Mouse (Mus musculus) MEL (cell line): ENCODE data around the gene Ntn1. TPM values are rescaled to one million over a fixed set of nuclear protein-coding genes. Genes with fewer than 3 reads are reported as not detected.

Experiments used
- DNase-seq: peaks from one replicate; pipeline ENCODE4 v3.0.0; 2011; ENCODE audit warnings: low read depth, low spot score
- H3K27ac ChIP-seq: 2 replicates; pipeline ENCODE4 v1.5.1; 2012; ENCODE audit warnings: low read depth, mild to moderate bottlenecking, control low read depth, low read length, moderate library complexity; ENCODE audit not compliant: control insufficient read depth
- H3K27me3 ChIP-seq, 2 experiments: fragments of 150-350 bp in 1 of 2; sonication (generic) in 1 of 2; 2 replicates each; pipeline ENCODE4 v1.6.1; 2012; ENCODE audit warnings: low read length in 2 of 2, mild to moderate bottlenecking in 2 of 2, improper control_type of control experiment in 1 of 2, moderate library complexity in 1 of 2; ENCODE audit not compliant: insufficient read depth in 2 of 2, control insufficient read depth in 1 of 2
- H3K36me3 ChIP-seq, 2 experiments: 2 replicates each; pipeline ENCODE4 v1.6.1; 2012 to 2014; ENCODE audit warnings: low read length in 2 of 2, improper control_type of control experiment in 1 of 2, inconsistent platforms in 1 of 2, mild to moderate bottlenecking in 1 of 2; ENCODE audit not compliant: insufficient read depth in 2 of 2, control insufficient read depth in 1 of 2
- H3K4me1 ChIP-seq, 2 experiments: fragments of 150-350 bp in 1 of 2; sonication (generic) in 1 of 2; 2 replicates each; pipeline ENCODE4 v1.6.1; 2012; ENCODE audit warnings: low read length in 2 of 2, improper control_type of control experiment in 1 of 2, mild to moderate bottlenecking in 1 of 2; ENCODE audit not compliant: insufficient read depth in 2 of 2, control insufficient read depth in 1 of 2
- H3K4me3 ChIP-seq, 2 experiments: fragments of 150-350 bp in 1 of 2; sonication (generic) in 1 of 2; 2 replicates each; pipeline ENCODE4 v1.5.1; 2012; ENCODE audit warnings: low read depth in 2 of 2, low read length in 2 of 2, mild to moderate bottlenecking in 2 of 2, moderate library complexity in 2 of 2, control low read depth in 1 of 2, improper control_type of control experiment in 1 of 2; ENCODE audit not compliant: control insufficient read depth in 1 of 2, insufficient read depth in 1 of 2
- H3K79me2 ChIP-seq: 2 replicates; pipeline ENCODE4 v1.6.1; 2012; ENCODE audit warnings: mild to moderate bottlenecking, low read length, moderate library complexity; ENCODE audit not compliant: control insufficient read depth, poor library complexity, insufficient read depth
- H3K9ac ChIP-seq: 2 replicates; pipeline ENCODE4 v1.6.1; 2012; ENCODE audit warnings: low read depth, mild to moderate bottlenecking, control low read depth, low read length, moderate library complexity; ENCODE audit not compliant: control insufficient read depth, poor library complexity, severe bottlenecking
- H3K9me3 ChIP-seq: fragments of 150-350 bp; sonication (generic); replicated peaks from 2 replicates; pipeline ENCODE4 v1.6.1; 2012; ENCODE audit warnings: mild to moderate bottlenecking, low read length, improper control_type of control experiment, moderate library complexity; ENCODE audit not compliant: insufficient read depth
- CHD1 ChIP-seq: IDR thresholded peaks from 2 replicates; pipeline ENCODE4 v1.6.1; 2012; ENCODE audit warnings: low read depth, mild to moderate bottlenecking, inconsistent platforms, low read length, improper control_type of control experiment
- CHD2 ChIP-seq: IDR thresholded peaks from 2 replicates; pipeline ENCODE4 v1.6.1; 2011; ENCODE audit warnings: low read length, improper control_type of control experiment
- CTCF ChIP-seq, 3 experiments: IDR thresholded peaks in 2 of 3; conservative IDR thresholded peaks in 1 of 3; 2 replicates each; pipeline ENCODE4 v1.5.1; 2011 to 2012; ENCODE audit warnings: low read length in 3 of 3, low read depth in 2 of 3, mild to moderate bottlenecking in 2 of 3, improper control_type of control experiment in 1 of 3, inconsistent platforms in 1 of 3, mixed read lengths in 1 of 3, moderate library complexity in 1 of 3; ENCODE audit not compliant: control insufficient read depth in 1 of 3, insufficient read depth in 1 of 3, poor library complexity in 1 of 3, severe bottlenecking in 1 of 3
- E2F4 ChIP-seq: IDR thresholded peaks from 2 replicates; pipeline ENCODE4 v1.6.1; 2011; ENCODE audit warnings: low read depth, low read length, improper control_type of control experiment, borderline replicate concordance
- ELF1 ChIP-seq: IDR thresholded peaks from 2 replicates; pipeline ENCODE4 v1.6.1; 2014; ENCODE audit warnings: low read depth, mild to moderate bottlenecking, inconsistent platforms, low read length, improper control_type of control experiment, moderate library complexity
- ETS1 ChIP-seq: IDR thresholded peaks from 2 replicates; pipeline ENCODE4 v1.6.1; 2012; ENCODE audit warnings: low read depth, mild to moderate bottlenecking, inconsistent platforms, low read length, improper control_type of control experiment, moderate library complexity
- GABPA ChIP-seq: IDR thresholded peaks from 2 replicates; pipeline ENCODE4 v1.6.1; 2012; ENCODE audit warnings: low read depth, mild to moderate bottlenecking, inconsistent platforms, low read length, improper control_type of control experiment, moderate library complexity
- GATA1 ChIP-seq: IDR thresholded peaks from 2 replicates; pipeline ENCODE4 v1.6.1; 2011; ENCODE audit warnings: low read depth, low read length, improper control_type of control experiment
- HCFC1 ChIP-seq: IDR thresholded peaks from 2 replicates; pipeline ENCODE4 v1.6.1; 2012; ENCODE audit warnings: low read depth, mild to moderate bottlenecking, inconsistent platforms, low read length, improper control_type of control experiment, moderate library complexity
- MAZ ChIP-seq: IDR thresholded peaks from 2 replicates; pipeline ENCODE4 v1.6.1; 2012; ENCODE audit warnings: low read depth, mild to moderate bottlenecking, inconsistent platforms, low read length, improper control_type of control experiment
- MEF2A ChIP-seq: IDR thresholded peaks from 2 replicates; pipeline ENCODE4 v1.6.1; 2014; ENCODE audit warnings: low read depth, mild to moderate bottlenecking, inconsistent platforms, low read length, improper control_type of control experiment; ENCODE audit not compliant: poor library complexity, insufficient replicate concordance, severe bottlenecking; ENCODE audit errors: extremely low read depth
- MXI1 ChIP-seq: IDR thresholded peaks from 2 replicates; pipeline ENCODE4 v1.6.1; 2011; ENCODE audit warnings: mild to moderate bottlenecking, low read depth, low read length, improper control_type of control experiment
- MYC ChIP-seq: IDR thresholded peaks from 2 replicates; pipeline ENCODE4 v1.6.1; 2011; ENCODE audit warnings: low read depth, mild to moderate bottlenecking, low read length, improper control_type of control experiment, moderate library complexity
- NELFE ChIP-seq: IDR thresholded peaks from 2 replicates; pipeline ENCODE4 v1.6.1; 2011; ENCODE audit warnings: low read depth, low read length, improper control_type of control experiment
- POLR2AphosphoS2 ChIP-seq: IDR thresholded peaks from 2 replicates; pipeline ENCODE4 v1.6.1; 2011; ENCODE audit warnings: low read length, improper control_type of control experiment
- RAD21 ChIP-seq: IDR thresholded peaks from 2 replicates; pipeline ENCODE4 v1.6.1; 2011; ENCODE audit warnings: mild to moderate bottlenecking, low read depth, low read length, improper control_type of control experiment
- RCOR1 ChIP-seq: IDR thresholded peaks from 2 replicates; pipeline ENCODE4 v1.6.1; 2012; ENCODE audit warnings: low read depth, mild to moderate bottlenecking, inconsistent platforms, low read length, improper control_type of control experiment
- SMC3 ChIP-seq: IDR thresholded peaks from 2 replicates; pipeline ENCODE4 v1.6.1; 2011; ENCODE audit warnings: low read depth, low read length, improper control_type of control experiment
- TAL1 ChIP-seq: IDR thresholded peaks from 2 replicates; pipeline ENCODE4 v1.6.1; 2012; ENCODE audit warnings: mild to moderate bottlenecking, inconsistent platforms, low read length, moderate library complexity, mixed read lengths
- TBP ChIP-seq: IDR thresholded peaks from 2 replicates; pipeline ENCODE4 v1.8.0; 2011; ENCODE audit warnings: low read depth, low read length, improper control_type of control experiment
- UBTF ChIP-seq: IDR thresholded peaks from 2 replicates; pipeline ENCODE4 v1.6.1; 2012; ENCODE audit warnings: low read depth, mild to moderate bottlenecking, inconsistent platforms, low read length, improper control_type of control experiment, moderate library complexity, borderline replicate concordance; ENCODE audit not compliant: insufficient read depth
- USF1 ChIP-seq: IDR thresholded peaks from 2 replicates; pipeline ENCODE4 v1.6.1; 2014; ENCODE audit warnings: low read depth, mild to moderate bottlenecking, inconsistent platforms, low read length, improper control_type of control experiment, moderate library complexity
- USF2 ChIP-seq, 2 experiments: IDR thresholded peaks; 2 replicates each; pipeline ENCODE4 v1.6.1; 2011 to 2012; ENCODE audit warnings: improper control_type of control experiment in 2 of 2, low read length in 2 of 2, borderline replicate concordance in 1 of 2, inconsistent platforms in 1 of 2, low read depth in 1 of 2, mild to moderate bottlenecking in 1 of 2; ENCODE audit not compliant: insufficient read depth in 1 of 2
- ZC3H11A ChIP-seq: IDR thresholded peaks from 2 replicates; pipeline ENCODE4 v1.6.1; 2012; ENCODE audit warnings: low read depth, mild to moderate bottlenecking, inconsistent platforms, low read length, improper control_type of control experiment
- ZKSCAN1 ChIP-seq: IDR thresholded peaks from 2 replicates; pipeline ENCODE4 v1.6.1; 2012; ENCODE audit warnings: low read depth, mild to moderate bottlenecking, inconsistent platforms, low read length, improper control_type of control experiment, moderate library complexity
- ZNF384 ChIP-seq: IDR thresholded peaks from 2 replicates; pipeline ENCODE4 v1.6.1; 2012; ENCODE audit warnings: low read depth, mild to moderate bottlenecking, inconsistent platforms, low read length, improper control_type of control experiment
- polyA plus RNA-seq, 2 experiments: library from polyadenylated mRNA; stranded (reverse) in 1 of 2; unstranded in 1 of 2; fragments of >175 nt in 1 of 2; fragments of >200 nt in 1 of 2; gene quantifications; 2 replicates each; pipeline versions ENCODE4 v1.2.1 to v1.2.4; 2012; ENCODE audit warnings: low replicate concordance in 2 of 2, low read depth in 1 of 2; ENCODE audit not compliant: insufficient read length in 2 of 2, insufficient read depth in 1 of 2, missing spikeins in 1 of 2
- total RNA-seq: library from RNA; depleted of rRNA; stranded (reverse); fragments of 300-350 nt; gene quantifications from 2 replicates; pipeline ENCODE4 v1.2.3, GENCODE M21; 2012

Ntn1 gene
- total and polyA plus RNA-seq, 3 experiments: not detected

GRCm38 (mm10) chr11:68425492-68426315 lies 25.1 kb upstream of the Ntn1 start:
- no peaks in the 10 kb centered on the region; a peak in 1 of 4 replicates for H3K36me3 ChIP-seq
- H3K4me3 ChIP-seq: no peak overlapping the region
- no peak overlapping the region for H3K27ac ChIP-seq
- TF ChIP-seq POLR2AphosphoS2: no peak
- TF ChIP-seq RAD21: no peak
- TF ChIP-seq MXI1: no peak
- no peak for TF ChIP-seq GATA1
- TF ChIP-seq GABPA: no peak
- TF ChIP-seq NELFE: no peak
- TF ChIP-seq CHD1: no peak
- TF ChIP-seq USF1: no peak
- TF ChIP-seq E2F4: no peak
- TF ChIP-seq TBP: no peak
- TF ChIP-seq ZKSCAN1: no peak
- TF ChIP-seq ZNF384: no peak
- no peak for TF ChIP-seq USF2 (IDR thresholded peaks at IDR 0.05; ENCODE audit: borderline replicate concordance in 1 of 2, insufficient read depth in 1 of 2, low read depth in 1 of 2, low read length in 2 of 2)
- no peak for TF ChIP-seq MEF2A
- no peak for TF ChIP-seq CHD2
- no peak for TF ChIP-seq MAZ
- no peak for TF ChIP-seq UBTF
- no peak for DNase-seq
- H3K9ac ChIP-seq: no peak overlapping the region
- H3K9me3 ChIP-seq: no peaks in the 10 kb centered on the region
- H3K27me3 ChIP-seq: peaks cover 0 to 2% of the 10 kb centered on the region in 2 experiments; a peak in 3 of 4 replicates
- no peaks in the 10 kb centered on the region for H3K79me2 ChIP-seq
- peaks cover 0 to 3% of the 10 kb centered on the region in 2 experiments; a peak in 1 of 4 replicates for H3K4me1 ChIP-seq

DNA sequence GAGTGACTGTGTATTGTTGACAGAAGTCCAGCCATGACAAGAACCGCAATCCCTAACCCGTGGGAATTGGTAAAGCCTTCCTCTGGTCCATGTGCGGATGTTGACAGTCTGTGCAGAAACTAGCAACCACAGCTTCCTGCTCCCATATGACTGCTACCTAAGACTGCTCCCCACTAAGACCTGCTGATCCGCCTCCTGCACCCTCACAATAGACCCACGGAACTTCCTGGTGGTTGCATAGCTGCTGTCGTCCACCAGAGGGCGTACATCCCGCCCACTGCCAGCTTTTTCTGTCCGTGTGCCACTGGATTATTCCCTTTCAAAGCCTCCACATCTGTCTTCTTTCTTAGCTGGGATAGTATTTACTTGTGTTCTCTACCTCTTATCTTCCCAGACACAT lies 17.2 kb upstream of the Ntn1 start:
- Histone ChIP-seq H3K27me3 (peaks cover 0 to 1% of the 10 kb centered on the region in 2 experiments; a peak in 2 of 4 replicates), H3K79me2 (no peaks in the 10 kb centered on the region), H3K9me3 (no peaks in the 10 kb centered on the region), H3K9ac (no peak overlapping the region), H3K27ac (no peak overlapping the region), H3K36me3 (no peaks in the 10 kb centered on the region), H3K4me3 (no peak overlapping the region), H3K4me1 (no peaks in the 10 kb centered on the region)
- DNase-seq: peak; percentile 82
- TF ChIP-seq TAL1: no peak
- TF ChIP-seq CTCF (IDR thresholded peaks at IDR 0.05 in 2 of 3, conservative IDR thresholded peaks at IDR 0.05 in 1 of 3; ENCODE audit: control insufficient read depth in 1 of 3, insufficient read depth in 1 of 3, low read depth in 2 of 3, low read length in 3 of 3, poor library complexity in 1 of 3, severe bottlenecking in 1 of 3): peak; percentile 98 to 99 (median 99)
- no peak for TF ChIP-seq UBTF
- TF ChIP-seq ELF1: peak; percentile 69
- TF ChIP-seq ZKSCAN1: no peak
- TF ChIP-seq RAD21: peak; percentile 68
- no peak for TF ChIP-seq RCOR1
- TF ChIP-seq ZC3H11A: peak; percentile 57
- peak; percentile 94 for TF ChIP-seq SMC3
- 0 out of 2 replicates have a peak, but pooled peaks have one; percentile 13 for TF ChIP-seq HCFC1
- no peak for TF ChIP-seq MXI1
- no peak for TF ChIP-seq ETS1
- no peak for TF ChIP-seq MEF2A
- TF ChIP-seq USF2 (IDR thresholded peaks at IDR 0.05; ENCODE audit: borderline replicate concordance in 1 of 2, insufficient read depth in 1 of 2, low read depth in 1 of 2, low read length in 2 of 2): no peak
- TF ChIP-seq MYC: 0 out of 2 replicates have a peak, but pooled peaks have one; percentile 26
